Mouse (Mus musculus) embryonic facial prominence, embryonic 10.5 days (tissue): ENCODE data around the gene Gzmn. TPM values are rescaled to one million over a fixed set of nuclear protein-coding genes. Genes with fewer than 3 reads are reported as not detected.
"Not testable (repeated sequence)": the region's sequence is repeated elsewhere in the genome, so short reads cannot be mapped to it uniquely, and the experiment has no call there.

ENCODE experiments used
- DNase-seq: peaks from one replicate; pipeline ENCODE4 v3.0.0-alpha.2; 2017; ENCODE audit warnings: low spot score
- H3K27ac ChIP-seq: fragments of 300-500 bp; sonication (generic); replicated peaks from 2 replicates; pipeline ENCODE4 v1.5.1; 2016; ENCODE audit warnings: mild to moderate bottlenecking
- H3K27me3 ChIP-seq: fragments of 300-500 bp; sonication (generic); replicated peaks from 2 replicates; pipeline ENCODE4 v1.6.1; 2016; ENCODE audit warnings: low read depth, mild to moderate bottlenecking; ENCODE audit not compliant: poor library complexity, severe bottlenecking
- H3K36me3 ChIP-seq: fragments of 300-500 bp; sonication (generic); replicated peaks from 2 replicates; pipeline ENCODE4 v1.6.1; 2016; ENCODE audit warnings: mild to moderate bottlenecking, moderate library complexity
- H3K4me1 ChIP-seq: fragments of 300-500 bp; sonication (generic); 2 replicates; pipeline ENCODE4 v1.6.1; 2016
- H3K4me3 ChIP-seq: fragments of 300-500 bp; sonication (generic); 2 replicates; pipeline ENCODE4 v1.5.1; 2016; ENCODE audit warnings: mild to moderate bottlenecking, moderate library complexity
- H3K9me3 ChIP-seq: fragments of 300-500 bp; sonication (generic); 2 replicates; pipeline ENCODE4 v1.6.1; 2016; ENCODE audit warnings: mild to moderate bottlenecking
- WGBS: fragments of 180-500 bp; shearing (Covaris S2); methylation state at CpG from one replicate; pipeline ENCODE4 v1.1.7; 2016; 5-methylcytosine and 5-hydroxymethylcytosine counted together
- polyA plus RNA-seq: library from polyadenylated mRNA; unstranded; fragments of >200 nt; fragmentation: Nextera tagmentation; extraction: Ambion mirVana; gene quantifications from 2 replicates; pipeline ENCODE4 v1.2.1, GENCODE M21; 2016

Gene Gzmn
- polyA plus RNA-seq, 1 experiment from 2014 or later = not detected

DNA sequence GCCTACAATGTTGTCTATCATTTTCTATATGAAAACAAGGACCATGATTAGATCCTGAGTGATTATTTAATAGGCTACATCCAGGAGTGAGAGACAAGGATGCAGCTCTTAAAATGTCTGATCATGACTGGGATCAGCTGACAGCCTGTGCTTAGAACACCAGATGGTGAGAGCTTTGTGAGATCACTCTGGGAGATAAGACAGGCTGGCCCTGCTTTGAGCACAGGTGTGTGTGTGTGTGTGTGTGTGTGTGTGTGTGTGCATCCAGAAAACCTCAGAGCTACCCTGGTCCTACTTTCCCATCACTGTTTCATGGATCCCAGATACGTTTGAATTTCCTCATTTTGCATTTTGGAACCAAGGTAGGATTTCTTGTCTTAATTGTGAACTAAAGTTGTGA is 40.7 kb downstream of the Gzmn start:
- H3K4me1 ChIP-seq, H3K36me3 ChIP-seq, DNase-seq, H3K27ac ChIP-seq, H3K4me3 ChIP-seq, H3K27me3 ChIP-seq, H3K9me3 ChIP-seq: not testable (repeated sequence)
- 79% methylated on average over 1 of the region's 1 CpGs for WGBS

GRCm38 (mm10) chr14:56132508-56132907 is 41.9 kb downstream of the Gzmn start, which contains the start of gene Gzmd:
Gene Gzmd (minus strand): TSS chr14:56132608.
- H3K4me3 ChIP-seq, H3K36me3 ChIP-seq, DNase-seq, H3K4me1 ChIP-seq, H3K27ac ChIP-seq, H3K9me3 ChIP-seq, H3K27me3 ChIP-seq: not testable (repeated sequence)
- 89% methylated on average over 2 of the region's 2 CpGs for WGBS

DNA sequence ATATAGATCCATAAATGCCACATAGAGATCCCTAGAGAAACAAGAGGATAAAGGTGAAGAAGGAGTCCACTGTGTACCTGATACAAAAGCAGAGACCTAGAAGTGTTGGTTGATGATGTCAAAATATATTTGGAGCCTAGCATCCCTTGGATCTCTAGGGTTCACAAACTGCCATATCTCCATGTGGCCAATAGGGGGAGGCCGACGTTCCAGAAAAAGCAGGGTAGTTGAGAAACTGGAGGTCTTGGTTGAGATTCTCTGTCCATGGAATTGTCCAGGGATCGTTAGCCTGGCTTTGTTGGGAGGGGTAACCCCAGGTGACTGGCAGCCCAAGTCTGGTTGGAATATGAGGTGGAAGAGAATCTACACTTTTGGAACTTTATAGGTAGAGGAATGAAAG is 46.1 kb downstream of the Gzmn start:
- 48% methylated on average over 3 of the region's 3 CpGs for WGBS
- H3K27me3 ChIP-seq = no peaks in the 10 kb centered on the region
- H3K27ac ChIP-seq = no peak overlapping the region
- no peaks in the 10 kb centered on the region for H3K4me1 ChIP-seq
- H3K4me3 ChIP-seq = no peak overlapping the region
- no peak for DNase-seq
- no peaks in the 10 kb centered on the region for H3K36me3 ChIP-seq
- H3K9me3 ChIP-seq = no peaks in the 10 kb centered on the region

DNA sequence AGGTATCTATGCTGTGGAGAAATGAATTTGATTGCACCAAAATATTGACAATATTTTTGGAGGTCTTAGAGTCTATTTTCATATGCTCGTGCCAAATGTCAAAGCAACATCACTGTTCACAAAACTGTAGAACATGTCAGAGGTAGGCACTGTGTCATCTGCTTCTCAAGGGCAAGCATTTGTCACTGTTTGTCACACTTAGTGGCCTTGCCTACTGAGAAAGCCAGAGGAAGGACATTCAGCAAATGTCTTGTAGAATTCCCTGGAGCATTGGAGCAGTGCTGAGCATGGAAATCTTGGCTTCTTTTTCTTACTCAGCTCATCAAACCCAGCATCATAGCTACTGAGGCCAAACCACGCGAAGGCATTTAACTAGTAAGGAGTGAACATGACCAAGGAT is 50.9 kb downstream of the Gzmn start:
- Histone ChIP-seq H3K27me3 (no peaks in the 10 kb centered on the region), H3K4me1 (no peaks in the 10 kb centered on the region), H3K36me3 (no peaks in the 10 kb centered on the region), H3K4me3 (no peak overlapping the region), H3K9me3 (no peaks in the 10 kb centered on the region), H3K27ac (no peak overlapping the region)
- DNase-seq = no peak
- 82% methylated on average over 3 of the region's 3 CpGs for WGBS

- no peaks in the 10 kb centered on the region for H3K9me3 ChIP-seq
- no peaks in the 10 kb centered on the region for H3K27me3 ChIP-seq
- DNase-seq = no peak
- no peak within 1 kb of the TSS for H3K27ac ChIP-seq
- H3K4me3 ChIP-seq = no peak within 1 kb of the TSS
- H3K4me1 ChIP-seq = no peaks in the 10 kb centered on the region
- H3K36me3 ChIP-seq = no peaks in the 10 kb centered on the region
Observed at GRCm38 (mm10) chr14:56120525-56120924, 53.9 kb downstream of the Gzmn start, which contains the start of gene Gzme. Gene Gzme (minus strand): TSS chr14:56120625.

Other genes starting within 250 kb of the Gzmn start
- not detected in 2 replicates for gene Cma1, start 229.9 kb downstream of the Gzmn start, polyA plus RNA-seq
- not detected in 2 replicates for gene Cma2, start 223.6 kb downstream of the Gzmn start, polyA plus RNA-seq
- not detected in 2 replicates for gene Mcpt1, start 156.6 kb downstream of the Gzmn start, polyA plus RNA-seq
- not detected in 2 replicates for gene Mcpt9, start 144.1 kb downstream of the Gzmn start, polyA plus RNA-seq
- gene Mcpt2, start 132.6 kb downstream of the Gzmn start, polyA plus RNA-seq = not detected in 2 replicates
- not detected in 2 replicates for gene Mcpt4, start 112.3 kb downstream of the Gzmn start, polyA plus RNA-seq
- not detected in 2 replicates for gene Mcpt8, start 89.3 kb downstream of the Gzmn start, polyA plus RNA-seq
- gene Ctsg, start 72.0 kb downstream of the Gzmn start, polyA plus RNA-seq = not detected in 2 replicates
- gene Gzme, start 54.0 kb downstream of the Gzmn start, polyA plus RNA-seq = not detected in 2 replicates
- gene Gzmd, start 42.0 kb downstream of the Gzmn start, polyA plus RNA-seq = not detected in 2 replicates
- gene Gzmg, start 15.0 kb downstream of the Gzmn start, polyA plus RNA-seq = not detected in 2 replicates
- not detected in 2 replicates for gene Gzmf, start 36.8 kb upstream of the Gzmn start, polyA plus RNA-seq
- gene Gzmc, start 60.1 kb upstream of the Gzmn start, polyA plus RNA-seq = 0.23 and 0.34 TPM in 2 replicates
- not detected in 2 replicates for gene Gzmb, start 87.7 kb upstream of the Gzmn start, polyA plus RNA-seq
- gene Atp12a, start 190.5 kb upstream of the Gzmn start, polyA plus RNA-seq = 0.05 TPM in 1 of 2 replicates, not detected in the other
- 2.2 and 2.7 TPM in 2 replicates for gene Rnf17, start 228.0 kb upstream of the Gzmn start, polyA plus RNA-seq